Comparison of ENCODE assay signal across 20 mouse cellular contexts in genomic region chr12:86497126-86497525, GRCm38 (mm10).
DNase-seq lines count a peak whose midpoint lies in the region; ATAC-seq and TF ChIP-seq lines count a peak whose summit lies in the region.
"Had no signal": no experiment of that assay in that cellular context is flagged by ENCODE, and none has a peak within 500 bp of the region (broad histone marks: within the 10 kb centered on the region; RNA-seq: fewer than 3 reads in every experiment).

No protein-coding gene starts in this region.

- H3K9me3 ChIP-seq in ES-Bruce4 (replicated peaks; ENCODE audit: control insufficient read depth, insufficient read depth, low read length, poor library complexity, severe bottlenecking) (no peaks in the 10 kb centered on the region), ES-E14 (ENCODE audit: control insufficient read depth, insufficient read depth, low read depth, low read length) (no peaks in the 10 kb centered on the region)
- no peaks in the 10 kb centered on the region for H3K9me3 ChIP-seq in embryonic facial prominence, embryonic 10.5 days
- no peaks in the 10 kb centered on the region for H3K9me3 ChIP-seq in hindbrain, embryonic 12.5 days (replicated peaks)
- H3K9me3 ChIP-seq: embryonic facial prominence, embryonic 12.5 days; forebrain, embryonic 15.5 days had no signal

- H3K4me2 ChIP-seq in hindbrain, embryonic 12.5 days (replicated peaks): no peak overlapping the region
- H3K4me2 ChIP-seq: embryonic facial prominence, embryonic 12.5 days; forebrain, embryonic 13.5 days; forebrain, embryonic 15.5 days had no signal

- H3K9ac ChIP-seq in ES-Bruce4 (ENCODE audit: low read depth, poor library complexity, severe bottlenecking) (no peak overlapping the region), ES-E14 (ENCODE audit: insufficient read depth, low read depth, low read length, poor library complexity, severe bottlenecking) (peak overlapping the region; percentile 56; the same call in 1 of the 2 replicates)
- no peak overlapping the region for H3K9ac ChIP-seq in hindbrain, embryonic 12.5 days
- H3K9ac ChIP-seq: embryonic facial prominence, embryonic 12.5 days; forebrain, embryonic 13.5 days; forebrain, embryonic 15.5 days; forebrain, postnatal 0 days had no signal

- H3K36me3 ChIP-seq in ES-Bruce4 (ENCODE audit: control insufficient read depth, insufficient read depth, low read length, poor library complexity, severe bottlenecking): peaks cover 36% of the 10 kb centered on the region
- peaks cover 34% of the 10 kb centered on the region; the same call in 1 of the 2 replicates for H3K36me3 ChIP-seq in ES-E14 (ENCODE audit: control insufficient read depth, insufficient read depth, low read length, poor library complexity, severe bottlenecking)
- no peaks in the 10 kb centered on the region for H3K36me3 ChIP-seq in embryonic facial prominence, embryonic 10.5 days (replicated peaks)
- H3K36me3 ChIP-seq in hindbrain, embryonic 12.5 days: no peaks in the 10 kb centered on the region
- H3K36me3 ChIP-seq: embryonic facial prominence, embryonic 12.5 days; forebrain, embryonic 15.5 days had no signal

- H3K27ac ChIP-seq in ES-Bruce4 (ENCODE audit: insufficient read depth, low read length) (peak overlapping the region; percentile 99), ES-E14 (ENCODE audit: insufficient read depth, low read depth, low read length, poor library complexity, severe bottlenecking) (peak overlapping the region; percentile 100)
- no peak overlapping the region for H3K27ac ChIP-seq in embryonic facial prominence, embryonic 10.5 days (replicated peaks)
- H3K27ac ChIP-seq in hindbrain, embryonic 12.5 days: no peak overlapping the region
- H3K27ac ChIP-seq: embryonic facial prominence, embryonic 12.5 days; forebrain, embryonic 13.5 days; forebrain, embryonic 15.5 days had no signal

- ATAC-seq in hindbrain, embryonic 12.5 days (ENCODE audit: low FRiP score): no peak
- ATAC-seq: forebrain, embryonic 13.5 days; forebrain, embryonic 15.5 days; forebrain, postnatal 0 days had no signal

- in situ Hi-C loops in ES-E14 (cut with MboI; ENCODE audit: low sequenced_read_pairs in 2 of 2, unreplicated experiment in 2 of 2): no loop called here

- TF ChIP-seq POLR2A in ES-Bruce4 (IDR thresholded peaks at IDR 0.05; ENCODE audit: insufficient read depth, low read length): no peak

- DNase-seq in ES-E14 (ENCODE audit: low read depth, low spot score) (no peak), ZHBTc4 (ENCODE audit: low read depth, low spot score) (peak; percentile 82)
- no peak for DNase-seq in embryonic facial prominence, embryonic 10.5 days (ENCODE audit: low spot score)
- DNase-seq in ovary, adult 18-20 months (ENCODE audit: low spot score): no peak
- DNase-seq: adrenal gland, adult 2 months; adrenal gland, postnatal 10 days; adrenal gland, postnatal 25 days; cerebellum, adult 11 months; cerebellum, adult 18-20 months; cerebellum, adult 8-10 months; cerebellum, adult 9-11 months; cerebellum, postnatal 14 days; cerebellum, postnatal 36 days; embryo, embryonic 11 days; forebrain, postnatal 0 days had no signal

- H3K4me1 ChIP-seq in ES-Bruce4 (ENCODE audit: control insufficient read depth, insufficient read depth, low read length): peaks cover 4% of the 10 kb centered on the region
- H3K4me1 ChIP-seq in ES-E14 (ENCODE audit: control insufficient read depth in 2 of 2, insufficient read depth in 2 of 2, low read length in 2 of 2, poor library complexity in 1 of 2): peaks cover 19 to 22% of the 10 kb centered on the region in 2 experiments
- peaks cover 19% of the 10 kb centered on the region for H3K4me1 ChIP-seq in embryonic facial prominence, embryonic 10.5 days
- peaks cover 11% of the 10 kb centered on the region for H3K4me1 ChIP-seq in hindbrain, embryonic 12.5 days

- TF ChIP-seq CTCF in ES-Bruce4 (IDR thresholded peaks at IDR 0.05; ENCODE audit: low read depth, low read length): no peak

- H3K4me3 ChIP-seq in ES-Bruce4 (ENCODE audit: low read depth, low read length) (no peak overlapping the region), ES-E14 (ENCODE audit: insufficient read depth in 1 of 2, low read depth in 1 of 2, low read length in 2 of 2, poor library complexity in 1 of 2, severe bottlenecking in 1 of 2) (peak overlapping the region in 1 of 2 experiments; percentile 3; a peak in 2 of 4 replicates)
- no peak overlapping the region for H3K4me3 ChIP-seq in embryonic facial prominence, embryonic 10.5 days
- H3K4me3 ChIP-seq in hindbrain, embryonic 12.5 days: no peak overlapping the region
- H3K4me3 ChIP-seq: embryonic facial prominence, embryonic 12.5 days; forebrain, embryonic 13.5 days; forebrain, embryonic 15.5 days had no signal

- TF ChIP-seq EP300 in ES-Bruce4 (IDR thresholded peaks at IDR 0.05; ENCODE audit: insufficient read depth, low read depth, low read length): peak; percentile 73; the same call in 1 of the 2 replicates

- H3K27me3 ChIP-seq in ES-Bruce4 (ENCODE audit: control insufficient read depth, insufficient read depth, low read length, poor library complexity, severe bottlenecking): no peaks in the 10 kb centered on the region
- H3K27me3 ChIP-seq in embryonic facial prominence, embryonic 10.5 days (replicated peaks; ENCODE audit: low read depth, poor library complexity, severe bottlenecking): no peaks in the 10 kb centered on the region
- H3K27me3 ChIP-seq in hindbrain, embryonic 12.5 days: no peaks in the 10 kb centered on the region
- H3K27me3 ChIP-seq: embryonic facial prominence, embryonic 12.5 days; forebrain, embryonic 13.5 days; forebrain, embryonic 15.5 days had no signal

- WGBS in embryonic facial prominence, embryonic 10.5 days: 94% methylated on average over 4 of the region's 4 CpGs
- WGBS in hindbrain, embryonic 12.5 days: 91% methylated on average over 4 of the region's 4 CpGs

TF ChIP-seq in ES-E14, 5 proteins besides CTCF, POLR2A, EP300 and RAD21:
- no peak for TF ChIP-seq CHD2 (IDR thresholded peaks at IDR 0.05; ENCODE audit: low read depth, low read length)
- TF ChIP-seq MAFK (IDR thresholded peaks at IDR 0.05; ENCODE audit: insufficient read depth, low read depth, low read length): no peak
- no peak for TF ChIP-seq ZNF384 (IDR thresholded peaks at IDR 0.05; ENCODE audit: low read depth, low read length)

Comparison
In these comparisons a context has a peak if more than half of its experiments do, and no peak if none do; other contexts are left out.
1. H3K27ac ChIP-seq: peak in ES-Bruce4 (single experiment) and ES-E14 (single experiment); none in embryonic facial prominence, embryonic 10.5 days (single experiment) and hindbrain, embryonic 12.5 days (single experiment).